8 mouse cellular contexts compared by ENCODE assay signal in genomic region chr12:84148622-84149012, GRCm38 (mm10). TPM values are rescaled to one million over a fixed set of nuclear protein-coding genes. Genes with fewer than 3 reads are reported as not detected.
DNase-seq lines count a peak whose midpoint lies in the region; ATAC-seq lines count a peak whose summit lies in the region.

No protein-coding gene starts in this region.

- H3K9me3 ChIP-seq in kidney, embryonic 15.5 days (replicated peaks): no peaks in the 10 kb centered on the region
- no peaks in the 10 kb centered on the region for H3K9me3 ChIP-seq in embryonic facial prominence, embryonic 12.5 days
- no peaks in the 10 kb centered on the region for H3K9me3 ChIP-seq in hindbrain, embryonic 16.5 days (ENCODE audit: control insufficient read depth, low read length)
- no peaks in the 10 kb centered on the region for H3K9me3 ChIP-seq in midbrain, embryonic 16.5 days (replicated peaks; ENCODE audit: control insufficient read depth, low read length, poor library complexity, severe bottlenecking)

- H3K4me1 ChIP-seq in kidney, embryonic 15.5 days: peaks cover 24% of the 10 kb centered on the region
- H3K4me1 ChIP-seq in embryonic facial prominence, embryonic 12.5 days: peaks cover 8% of the 10 kb centered on the region; the same call in 1 of the 2 replicates
- peaks cover 4% of the 10 kb centered on the region for H3K4me1 ChIP-seq in hindbrain, embryonic 16.5 days (ENCODE audit: control insufficient read depth, insufficient read depth, low read depth, low read length)
- H3K4me1 ChIP-seq in midbrain, embryonic 16.5 days (ENCODE audit: control insufficient read depth, insufficient read depth, low read length): peaks cover 14% of the 10 kb centered on the region

- DNase-seq in kidney, adult 9 months: no peak
- DNase-seq in thymus, postnatal 25 days: no peak
- DNase-seq in gastrocnemius, postnatal 14 days: no peak
- DNase-seq in right cerebral cortex, postnatal 4 days: no peak

- intact Hi-C loops in gastrocnemius, postnatal 14 days (cut with DNase I; ENCODE audit: low total_unique reads): no loop called here

- 20% methylated on average over 10 of the region's 10 CpGs for WGBS in kidney, embryonic 15.5 days
- 16% methylated on average over 10 of the region's 10 CpGs for WGBS in embryonic facial prominence, embryonic 12.5 days
- WGBS in hindbrain, embryonic 16.5 days: 4% methylated on average over 10 of the region's 10 CpGs
- WGBS in midbrain, embryonic 16.5 days: 3% methylated on average over 10 of the region's 10 CpGs

- H3K27ac ChIP-seq in kidney, embryonic 15.5 days: no peak overlapping the region
- no peak overlapping the region for H3K27ac ChIP-seq in embryonic facial prominence, embryonic 12.5 days
- peak overlapping the region; percentile 73 for H3K27ac ChIP-seq in hindbrain, embryonic 16.5 days (ENCODE audit: low read depth, low read length)
- H3K27ac ChIP-seq in midbrain, embryonic 16.5 days (ENCODE audit: low read length): peak overlapping the region; percentile 87

- peaks cover 44% of the 10 kb centered on the region for H3K36me3 ChIP-seq in kidney, embryonic 15.5 days
- H3K36me3 ChIP-seq in embryonic facial prominence, embryonic 12.5 days: peaks cover 25% of the 10 kb centered on the region
- no peaks in the 10 kb centered on the region for H3K36me3 ChIP-seq in hindbrain, embryonic 16.5 days (ENCODE audit: control insufficient read depth, insufficient read depth, low read length)
- no peaks in the 10 kb centered on the region; the same call in 1 of the 2 replicates for H3K36me3 ChIP-seq in midbrain, embryonic 16.5 days (ENCODE audit: control insufficient read depth, insufficient read depth, low read length)

- peak overlapping the region; percentile 43; the same call in 1 of the 2 replicates for H3K9ac ChIP-seq in kidney, embryonic 15.5 days
- no peak overlapping the region for H3K9ac ChIP-seq in embryonic facial prominence, embryonic 12.5 days
- peak overlapping the region; percentile 79 for H3K9ac ChIP-seq in hindbrain, embryonic 16.5 days (ENCODE audit: low read depth, low read length)
- H3K9ac ChIP-seq in midbrain, embryonic 16.5 days (ENCODE audit: low read depth, low read length): peak overlapping the region; percentile 79

- no peaks in the 10 kb centered on the region for H3K27me3 ChIP-seq in kidney, embryonic 15.5 days
- H3K27me3 ChIP-seq in embryonic facial prominence, embryonic 12.5 days: no peaks in the 10 kb centered on the region
- H3K27me3 ChIP-seq in hindbrain, embryonic 16.5 days (replicated peaks; ENCODE audit: control insufficient read depth, insufficient read depth, low read length): no peaks in the 10 kb centered on the region
- no peaks in the 10 kb centered on the region for H3K27me3 ChIP-seq in midbrain, embryonic 16.5 days (ENCODE audit: control insufficient read depth, insufficient read depth, low read depth, low read length)

- peak overlapping the region; percentile 56 for H3K4me3 ChIP-seq in kidney, embryonic 15.5 days (replicated peaks)
- H3K4me3 ChIP-seq in embryonic facial prominence, embryonic 12.5 days: peak overlapping the region; percentile 50
- H3K4me3 ChIP-seq in hindbrain, embryonic 16.5 days (ENCODE audit: low read length): peak overlapping the region; percentile 66
- peak overlapping the region; percentile 65 for H3K4me3 ChIP-seq in midbrain, embryonic 16.5 days (ENCODE audit: low read depth, low read length)

- ATAC-seq in kidney, embryonic 15.5 days (replicated peaks; ENCODE audit: low FRiP score): no peak
- ATAC-seq in embryonic facial prominence, embryonic 12.5 days (ENCODE audit: insufficient number of reproducible peaks, insufficient read depth, low FRiP score, low TSS enrichment): no peak
- ATAC-seq in hindbrain, embryonic 16.5 days: peak; percentile 53
- no peak; the same call in 1 of the 2 replicates for ATAC-seq in midbrain, embryonic 16.5 days

- peak overlapping the region; percentile 89 for H3K4me2 ChIP-seq in kidney, embryonic 15.5 days
- H3K4me2 ChIP-seq in embryonic facial prominence, embryonic 12.5 days (replicated peaks): peak overlapping the region; percentile 97
- peak overlapping the region; percentile 86 for H3K4me2 ChIP-seq in hindbrain, embryonic 16.5 days (ENCODE audit: low read length)
- peak overlapping the region; percentile 74 for H3K4me2 ChIP-seq in midbrain, embryonic 16.5 days (ENCODE audit: low read length)

RNA-seq across cellular contexts. Expression of gene Pnma1, which starts 0.3 kb away (rescaled TPM):
- polyA plus RNA-seq in kidney, embryonic 15.5 days (2015; fragmentation: Nextera tagmentation; extraction: Ambion mirVana): 1.00 and 1.0 TPM in 2 replicates
- polyA plus RNA-seq in embryonic facial prominence, embryonic 12.5 days (2016; fragmentation: Nextera tagmentation; extraction: Ambion mirVana): 1.4 and 1.5 TPM in 2 replicates
- polyA plus RNA-seq in hindbrain, embryonic 16.5 days (2015; fragmentation: Nextera tagmentation; extraction: Ambion mirVana): 4.7 and 4.8 TPM in 2 replicates
- 8.2 and 9.3 TPM in 2 replicates for polyA plus RNA-seq in midbrain, embryonic 16.5 days (2015; fragmentation: Nextera tagmentation; extraction: Ambion mirVana)
- under 1 TPM; 0.23 to 0.24 TPM for total RNA-seq in gastrocnemius, postnatal 14 days (2021)

RNA-seq across cellular contexts. Expression of gene Dnal1, which starts 34.5 kb away (rescaled TPM):
- 5.3 and 6.5 TPM in 2 replicates for polyA plus RNA-seq in kidney, embryonic 15.5 days (2015; fragmentation: Nextera tagmentation; extraction: Ambion mirVana)
- 7.5 and 8.8 TPM in 2 replicates for polyA plus RNA-seq in embryonic facial prominence, embryonic 12.5 days (2016; fragmentation: Nextera tagmentation; extraction: Ambion mirVana)
- polyA plus RNA-seq in hindbrain, embryonic 16.5 days (2015; fragmentation: Nextera tagmentation; extraction: Ambion mirVana): 7.6 and 7.7 TPM in 2 replicates
- polyA plus RNA-seq in midbrain, embryonic 16.5 days (2015; fragmentation: Nextera tagmentation; extraction: Ambion mirVana): 9.1 and 10.9 TPM in 2 replicates
- total RNA-seq in gastrocnemius, postnatal 14 days (2021): 1 to 10 TPM; 7.0 to 7.3 TPM

RNA-seq across cellular contexts. Expression of gene Acot6, which starts 48.2 kb away (rescaled TPM):
- 1.5 and 1.8 TPM in 2 replicates for polyA plus RNA-seq in kidney, embryonic 15.5 days (2015; fragmentation: Nextera tagmentation; extraction: Ambion mirVana)
- polyA plus RNA-seq in embryonic facial prominence, embryonic 12.5 days (2016; fragmentation: Nextera tagmentation; extraction: Ambion mirVana): 1.2 and 1.3 TPM in 2 replicates
- polyA plus RNA-seq in hindbrain, embryonic 16.5 days (2015; fragmentation: Nextera tagmentation; extraction: Ambion mirVana): 1.3 and 1.5 TPM in 2 replicates
- polyA plus RNA-seq in midbrain, embryonic 16.5 days (2015; fragmentation: Nextera tagmentation; extraction: Ambion mirVana): 0.98 and 1.2 TPM in 2 replicates
- 1 to 10 TPM; 2.4 to 2.6 TPM for total RNA-seq in gastrocnemius, postnatal 14 days (2021)

Comparison
In these comparisons a context has a peak if more than half of its experiments do, and no peak if none do; other contexts are left out.
1. H3K27ac ChIP-seq: peak in hindbrain, embryonic 16.5 days (single experiment) and midbrain, embryonic 16.5 days (single experiment); none in kidney, embryonic 15.5 days (single experiment) and embryonic facial prominence, embryonic 12.5 days (single experiment).
2. Peak in every context shown above with its lines, with median percentiles within 50 percentile points of each other: H3K4me2 ChIP-seq and H3K4me3 ChIP-seq.